Comparison of ENCODE assay signal across 8 mouse cellular contexts in the genomic region with DNA sequence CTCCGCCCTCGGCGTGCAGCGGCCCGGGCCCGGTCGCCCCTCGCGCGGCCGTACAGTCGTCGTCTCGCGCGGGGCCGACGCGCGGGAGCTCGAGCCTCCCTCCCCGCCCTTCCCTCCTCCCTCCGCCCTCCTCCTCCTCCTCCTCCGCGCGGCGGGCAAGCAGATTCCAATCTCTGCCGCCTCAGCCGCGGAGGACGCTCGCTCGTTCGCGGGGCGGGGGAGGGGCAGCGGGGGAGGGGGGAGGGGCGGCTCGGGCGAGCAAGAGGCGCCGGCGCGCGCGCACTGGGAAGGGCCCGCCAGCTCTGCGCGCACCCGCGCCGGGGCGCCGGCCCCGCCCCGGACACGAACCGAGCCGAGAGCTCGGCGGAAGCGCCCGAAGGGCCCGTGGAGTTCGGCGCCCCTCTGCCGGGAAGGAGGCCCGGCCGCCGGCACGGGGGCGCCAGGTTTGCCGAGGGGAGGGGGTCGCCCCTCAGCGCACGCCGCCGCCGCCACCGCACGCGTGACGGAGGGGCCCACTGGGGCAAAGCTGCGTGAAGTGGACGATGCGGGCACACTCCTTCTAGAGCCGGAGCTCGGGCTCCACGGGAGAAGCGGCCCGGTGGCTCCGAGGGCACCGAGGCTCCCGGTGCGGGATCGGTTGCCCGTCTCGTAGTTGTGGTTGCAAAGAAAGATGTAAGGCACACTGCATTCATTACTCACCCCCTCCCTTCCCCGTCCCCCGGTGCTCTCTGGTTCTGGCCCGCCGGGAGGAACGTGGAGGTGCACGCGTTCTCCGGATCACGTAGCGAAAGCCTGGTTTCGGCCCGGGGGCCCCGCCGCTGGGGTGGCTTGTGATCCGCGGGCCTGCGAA. TPM values are rescaled to one million over a fixed set of nuclear protein-coding genes. Genes with fewer than 3 reads are reported as not detected.
DNase-seq lines count a peak whose midpoint lies in the region; ATAC-seq lines count a peak whose summit lies in the region.

No protein-coding gene starts in this region.

- under 1% methylated on average over 98 of the region's 115 CpGs for WGBS in intestine, embryonic 15.5 days

- peak; percentile 92 to 96 for DNase-seq in adrenal gland, adult (ENCODE audit: inconsistent age in 2 of 2, low spot score in 1 of 2)
- DNase-seq in embryo, embryonic 10 days (ENCODE audit: low spot score), result peak; percentile 85
- peak; percentile 81 to 82 for DNase-seq in gastrocnemius, postnatal 36 days
- DNase-seq in left cerebral cortex, postnatal 14 days (ENCODE audit: low spot score in 2 of 2), result peak; percentile 86 to 89
- DNase-seq in right cerebral cortex, postnatal 25 days, result peak; percentile 92
- peak; percentile 86 to 88 for DNase-seq in urinary bladder, postnatal 4 days (ENCODE audit: low spot score in 2 of 2)

- no peaks in the 10 kb centered on the region for H3K27me3 ChIP-seq in intestine, embryonic 15.5 days (replicated peaks)

- ATAC-seq in intestine, embryonic 15.5 days, result peak; percentile 91
- ATAC-seq in megakaryocyte-erythroid progenitor cell, adult 5-6 weeks (replicated peaks; ENCODE audit: low FRiP score, low TSS enrichment, poor library complexity, severe bottlenecking), result peak; percentile 48

- intact Hi-C loops in gastrocnemius, postnatal 36 days (cut with DNase I), result loop anchor here (5.0 kb wide), 1 partner anchor 40 kb away; no protein-coding TSS in a partner anchor
- intact Hi-C loops in left cerebral cortex, postnatal 14 days (cut with DNase I), result loop anchor here (5.0 kb wide), 2 partner anchors 45 to 190 kb away; a partner anchor contains a TSS

- no peaks in the 10 kb centered on the region for H3K9me3 ChIP-seq in intestine, embryonic 15.5 days

- H3K27ac ChIP-seq in intestine, embryonic 15.5 days, result peak overlapping the region; percentile 97

- H3K36me3 ChIP-seq in intestine, embryonic 15.5 days, result no peaks in the 10 kb centered on the region

- peak overlapping the region; percentile 96 for H3K9ac ChIP-seq in intestine, embryonic 15.5 days

- peak overlapping the region; percentile 64 for H3K4me2 ChIP-seq in intestine, embryonic 15.5 days (replicated peaks)

- peak overlapping the region; percentile 90 for H3K4me3 ChIP-seq in intestine, embryonic 15.5 days (replicated peaks)

- peaks cover 13% of the 10 kb centered on the region; the same call in 1 of the 2 replicates for H3K4me1 ChIP-seq in intestine, embryonic 15.5 days (replicated peaks)

RNA-seq across cellular contexts. Expression of a gene that starts 0.4 kb away (rescaled TPM):
- 10 to 100 TPM; 42.4 to 54.7 TPM for total RNA-seq in gastrocnemius, postnatal 36 days (2021)
- 34.8 and 41.3 TPM in 2 replicates for polyA plus RNA-seq in intestine, embryonic 15.5 days (2015; fragmentation: Nextera tagmentation; extraction: Ambion mirVana)
- 10 to 100 TPM; 31.0 to 34.5 TPM for total RNA-seq in left cerebral cortex, postnatal 14 days (2021)
- 0.49 TPM in 1 of 2 replicates, not detected in the other for total RNA-seq in megakaryocyte-erythroid progenitor cell, adult 5-6 weeks (2014; fragmentation: Nextera tagmentation)
- total RNA-seq in megakaryocyte-erythroid progenitor cell, adult 5-6 weeks (2017), result not detected in 2 replicates

RNA-seq across cellular contexts. Expression of a gene that starts 19.9 kb away (rescaled TPM):
- not detected for total RNA-seq in gastrocnemius, postnatal 36 days (2021)
- polyA plus RNA-seq in intestine, embryonic 15.5 days (2015; fragmentation: Nextera tagmentation; extraction: Ambion mirVana), result not detected in 2 replicates
- total RNA-seq in left cerebral cortex, postnatal 14 days (2021), result not detected
- total RNA-seq in megakaryocyte-erythroid progenitor cell, adult 5-6 weeks (2014; fragmentation: Nextera tagmentation), result not detected in 2 replicates
- not detected in 2 replicates for total RNA-seq in megakaryocyte-erythroid progenitor cell, adult 5-6 weeks (2017)

Comparison
In these comparisons a context has a peak if more than half of its experiments do, and no peak if none do; other contexts are left out.
1. Peak in every context shown above with its lines: DNase-seq, ATAC-seq, H3K4me3 ChIP-seq and H3K27ac ChIP-seq.
2. RNA of a gene that starts 0.4 kb away (total RNA-seq): 42.4 to 54.7 TPM in gastrocnemius, postnatal 36 days and 31.0 to 34.5 TPM in left cerebral cortex, postnatal 14 days; 0.49 TPM in megakaryocyte-erythroid progenitor cell, adult 5-6 weeks; every median in the first group is over 10 times any median in the second.